Mouse (Mus musculus) kidney, adult 11 months (tissue): ENCODE measurements around the gene Ogfod2.

Experiments used
- DNase-seq: peaks from one replicate; pipeline ENCODE4 v3.0.0; 2022

Gene Ogfod2

GRCm38 (mm10) chr5:124111742-124112497 lies at the start of gene Ogfod2:
Gene Ogfod2 (plus strand): TSS chr5:124112297.
- peak; percentile 95 for DNase-seq

GRCm38 (mm10) chr5:124069657-124070056 lies 42.4 kb upstream of the Ogfod2 start:
- DNase-seq = no peak

- DNase-seq = no peak
Observed at GRCm38 (mm10) chr5:124073682-124074081, 38.4 kb upstream of the Ogfod2 start.

GRCm38 (mm10) chr5:124074845-124075307 lies 37.2 kb upstream of the Ogfod2 start:
- no peak for DNase-seq

- DNase-seq = no peak
Observed at GRCm38 (mm10) chr5:124075716-124076115, 36.4 kb upstream of the Ogfod2 start.

- DNase-seq = no peak
Observed at GRCm38 (mm10) chr5:124076559-124076958, 35.5 kb upstream of the Ogfod2 start.

GRCm38 (mm10) chr5:124077241-124077640 lies 34.9 kb upstream of the Ogfod2 start:
- DNase-seq = no peak

- DNase-seq = no peak
Observed at GRCm38 (mm10) chr5:124077856-124078460, 34.1 kb upstream of the Ogfod2 start.

GRCm38 (mm10) chr5:124078794-124079416 lies 33.2 kb upstream of the Ogfod2 start:
- DNase-seq = no peak

GRCm38 (mm10) chr5:124079880-124080279 lies 32.2 kb upstream of the Ogfod2 start:
- DNase-seq = no peak

- no peak for DNase-seq
Observed at GRCm38 (mm10) chr5:124082447-124082846, 29.6 kb upstream of the Ogfod2 start.

GRCm38 (mm10) chr5:124082941-124083688 lies 29.0 kb upstream of the Ogfod2 start:
- DNase-seq = no peak

GRCm38 (mm10) chr5:124083850-124084587 lies 28.1 kb upstream of the Ogfod2 start:
- DNase-seq = peak; percentile 57

- peak; percentile 70 for DNase-seq
Observed at GRCm38 (mm10) chr5:124084588-124085173, 27.4 kb upstream of the Ogfod2 start.

GRCm38 (mm10) chr5:124085513-124085912 lies 26.6 kb upstream of the Ogfod2 start:
- DNase-seq = no peak

- no peak for DNase-seq
Observed at GRCm38 (mm10) chr5:124086876-124087275, 25.2 kb upstream of the Ogfod2 start.

GRCm38 (mm10) chr5:124089868-124090267 lies 22.2 kb upstream of the Ogfod2 start:
- DNase-seq = no peak

GRCm38 (mm10) chr5:124091951-124092406 lies 20.1 kb upstream of the Ogfod2 start:
- DNase-seq = no peak

- peak; percentile 80 for DNase-seq
Observed at GRCm38 (mm10) chr5:124093120-124093794, 18.8 kb upstream of the Ogfod2 start.

- DNase-seq = no peak
Observed at GRCm38 (mm10) chr5:124093852-124094604, 18.1 kb upstream of the Ogfod2 start.
